Mouse (Mus musculus) kidney, postnatal 36 days (tissue): ENCODE measurements at regions not wholly inside any gene's neighbourhood (a gene's known extent, or its start where the extent isn't known, plus 50 kb on each side); places are given as distances from the start of the nearest gene placed in this dataset.
"Not testable (repeated sequence)": the region's sequence is repeated elsewhere in the genome, so short reads cannot be mapped to it uniquely, and the experiment has no call there.

Experiments used
- DNase-seq, 2 experiments: peaks; one replicate each; pipeline ENCODE4 v3.0.0; 2021 to 2022; ENCODE audit warnings: mixed read lengths in 2 of 2

DNA sequence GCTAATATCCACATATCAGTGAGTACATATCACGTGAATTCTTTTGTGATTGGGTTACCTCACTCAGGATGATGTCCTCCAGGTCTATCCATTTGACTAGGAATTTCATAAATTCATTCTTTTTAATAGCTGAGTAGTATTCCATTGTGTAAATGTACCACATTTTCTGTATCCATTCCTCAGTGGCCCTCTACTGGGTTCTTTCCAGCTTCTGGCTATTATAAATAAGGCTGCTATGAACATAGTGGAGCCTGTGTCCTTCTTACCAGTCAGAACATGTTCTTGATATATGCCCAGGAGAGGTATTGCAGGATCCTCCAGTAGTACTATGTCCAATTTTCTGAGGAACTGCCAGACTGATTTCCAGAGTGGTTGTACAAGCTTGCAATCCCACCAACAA, 884.0 kb upstream of the Lrrc4c start:
- not testable (repeated sequence) for DNase-seq

DNA sequence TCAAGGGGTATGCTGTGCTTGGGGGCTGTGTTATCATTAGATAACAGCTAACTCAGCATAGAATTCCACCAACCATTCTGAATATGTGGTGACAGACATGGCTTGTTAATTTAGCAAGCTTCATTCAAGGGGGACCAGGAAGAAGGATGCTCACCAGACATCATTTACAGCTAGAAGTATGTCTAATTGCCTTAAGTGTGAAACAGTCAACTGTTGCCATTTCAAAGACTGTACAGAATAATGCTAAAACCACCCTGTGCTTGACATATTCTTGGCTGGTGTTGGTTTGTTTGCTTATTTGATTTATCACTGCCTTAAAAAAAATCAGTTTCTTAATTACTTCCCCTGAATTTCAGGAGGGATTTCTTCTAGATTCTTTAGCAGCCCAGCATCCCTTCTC, 877.0 kb upstream of the Lrrc4c start:
- DNase-seq, result no peak

DNA sequence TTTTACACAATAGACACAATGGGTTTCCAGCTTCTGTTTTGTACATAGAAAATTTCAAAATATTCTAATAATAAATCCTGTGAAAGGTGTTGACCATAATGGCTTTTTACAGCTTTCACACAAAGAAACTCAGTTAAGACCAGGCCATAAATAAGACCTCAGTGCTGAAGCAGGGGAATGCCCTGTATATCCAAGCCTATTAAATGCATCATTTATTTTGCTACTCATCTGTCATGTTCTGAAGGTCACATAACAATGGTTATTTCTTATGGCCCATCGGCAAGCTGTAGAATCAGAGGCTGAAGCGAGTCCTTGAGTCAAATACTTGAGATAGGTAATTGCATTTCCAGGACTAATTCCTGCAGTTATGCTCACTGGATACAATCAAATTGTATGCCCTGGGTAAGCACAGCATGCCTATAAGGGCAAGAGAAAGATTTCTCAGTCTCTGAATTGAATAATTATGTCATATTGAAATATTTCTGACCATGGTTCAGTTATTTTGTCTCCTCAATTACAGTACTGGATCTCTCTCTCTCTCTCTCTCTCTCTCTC, 874.6 kb upstream of the Lrrc4c start:
- no peak for DNase-seq

DNA sequence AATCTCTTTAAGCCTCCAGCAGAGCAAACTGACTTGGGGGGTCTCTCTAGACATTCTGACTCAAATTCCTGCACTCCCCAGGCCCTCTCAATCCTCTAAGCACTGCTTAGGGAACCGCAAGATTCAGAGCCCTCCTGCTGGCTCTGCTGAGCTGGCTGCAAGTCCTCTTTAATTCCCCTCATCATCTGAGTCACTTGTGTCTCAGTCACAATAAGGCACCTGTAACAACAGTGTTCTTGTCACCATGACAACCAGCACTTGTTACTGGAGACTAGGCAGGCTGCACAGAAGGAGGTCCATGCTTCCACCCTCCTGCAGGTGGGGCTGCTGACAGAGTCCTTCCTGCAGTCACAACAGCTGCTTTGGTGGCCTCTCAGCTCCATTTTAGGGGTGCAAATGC, 869.1 kb upstream of the Lrrc4c start:
- DNase-seq, result no peak

DNA sequence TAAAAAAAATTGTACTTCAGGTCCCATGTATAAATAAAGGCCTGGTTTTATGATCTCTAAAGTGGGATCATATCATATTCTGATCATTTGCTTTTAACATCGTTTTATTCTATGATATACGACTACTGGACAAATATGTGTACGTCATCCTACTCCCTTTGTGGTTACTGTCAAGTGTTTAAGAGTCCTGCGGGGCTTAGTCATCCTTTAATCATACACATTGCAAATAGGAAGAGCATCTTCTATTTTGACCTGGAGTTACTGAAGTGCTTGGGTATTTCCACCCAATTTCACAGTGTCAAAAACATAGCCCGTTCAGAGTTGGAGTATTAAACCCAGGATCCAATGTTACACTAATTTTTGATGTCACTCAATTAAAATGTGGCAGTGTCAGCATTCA, 838.1 kb upstream of the Lrrc4c start:
- no peak for DNase-seq

DNA sequence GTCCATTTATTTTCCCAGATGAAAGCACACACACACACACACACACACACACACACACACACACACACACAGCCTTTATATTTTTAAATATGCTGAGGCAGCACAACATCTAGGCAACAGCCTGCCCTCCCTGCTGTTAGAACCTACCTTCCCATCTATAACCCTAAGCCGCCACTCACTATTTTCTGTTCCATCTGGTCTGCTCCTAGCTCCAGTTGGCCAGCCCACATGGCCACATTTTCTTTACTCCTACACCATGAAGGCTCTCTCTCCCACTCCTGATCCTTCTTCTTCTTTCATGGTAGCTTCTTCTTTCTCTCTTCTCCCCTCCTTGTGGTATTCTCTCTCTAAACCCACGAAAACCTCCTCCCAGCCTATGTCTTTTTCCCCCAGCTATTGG, 834.6 kb upstream of the Lrrc4c start:
- no peak for DNase-seq

DNA sequence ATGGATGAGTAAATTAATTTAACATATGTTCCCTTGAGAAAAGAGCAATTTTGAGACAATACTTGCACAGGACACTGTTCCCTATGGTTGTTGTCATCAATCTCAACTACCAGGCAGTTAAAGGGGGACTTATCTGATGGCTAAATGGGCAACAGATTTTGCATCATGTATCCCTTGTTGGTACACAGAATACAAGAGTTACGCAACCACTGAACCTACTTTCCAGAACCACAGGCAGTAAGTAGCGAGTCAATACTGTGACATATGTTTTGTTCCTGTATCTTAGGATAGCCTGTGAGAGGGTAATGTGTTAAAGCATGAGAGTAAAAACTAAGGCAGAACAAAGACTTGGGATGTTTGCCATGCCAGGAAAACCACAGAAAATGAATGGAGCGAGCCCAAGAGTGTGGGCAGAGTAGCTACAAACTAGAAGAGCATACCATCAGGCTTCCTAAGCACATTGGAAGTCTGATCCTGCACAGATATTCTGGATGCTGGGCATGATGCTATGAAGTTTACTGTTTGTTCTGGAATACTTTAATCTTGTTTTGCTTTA, 830.3 kb upstream of the Lrrc4c start:
- DNase-seq, result no peak

DNA sequence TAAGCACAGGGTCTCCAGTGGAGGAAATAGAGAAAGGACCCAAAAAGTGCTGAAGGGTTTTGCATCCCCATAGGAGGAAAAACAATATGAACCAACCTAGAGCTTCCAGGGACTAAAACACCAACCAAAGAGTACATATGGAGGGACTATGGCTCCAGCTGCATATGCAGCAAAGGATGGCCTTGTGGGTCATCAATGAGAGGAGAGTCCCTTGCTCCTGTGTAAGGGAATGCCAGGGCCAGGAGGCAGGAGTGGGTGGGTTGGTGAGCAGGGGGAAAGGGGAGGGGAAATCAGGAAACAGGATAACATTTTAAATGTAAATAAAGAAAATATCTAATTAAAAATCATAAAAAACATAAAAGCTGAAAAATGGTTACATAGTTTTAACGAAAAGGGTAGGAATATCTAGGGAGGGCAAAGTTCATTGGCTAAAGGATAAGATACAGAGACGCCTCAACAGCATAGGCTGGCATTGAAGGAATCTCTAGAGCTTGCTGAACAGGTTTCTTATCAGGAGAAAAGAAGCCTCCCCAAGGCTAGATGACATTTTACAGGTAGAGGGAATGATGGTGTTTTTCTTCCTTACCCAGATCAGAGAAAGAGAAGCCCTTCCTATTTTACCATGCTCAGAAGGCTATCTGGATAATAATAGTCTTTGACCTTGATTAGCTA, 823.8 kb upstream of the Lrrc4c start:
- no peak for DNase-seq

DNA sequence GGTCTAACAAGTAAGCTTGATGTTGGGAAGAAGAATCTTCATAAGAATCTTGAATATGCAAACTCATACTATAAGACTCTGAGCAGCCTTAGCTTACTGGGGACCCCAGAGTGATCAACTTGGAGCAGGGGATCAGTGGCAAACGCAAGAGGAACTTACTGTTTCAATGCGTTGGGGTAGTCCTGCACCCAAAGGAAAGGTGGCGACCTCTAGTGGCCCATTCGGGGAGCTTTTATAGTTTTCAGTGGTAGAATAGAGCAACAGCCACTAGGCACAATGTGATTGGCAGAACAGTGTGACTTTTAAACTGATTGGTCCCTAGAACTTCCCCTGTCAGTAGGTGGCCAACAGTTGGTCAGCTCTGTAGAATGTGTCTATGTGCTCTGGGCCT, 823.3 kb upstream of the Lrrc4c start:
- peak; percentile 1 to 30 for DNase-seq

DNA sequence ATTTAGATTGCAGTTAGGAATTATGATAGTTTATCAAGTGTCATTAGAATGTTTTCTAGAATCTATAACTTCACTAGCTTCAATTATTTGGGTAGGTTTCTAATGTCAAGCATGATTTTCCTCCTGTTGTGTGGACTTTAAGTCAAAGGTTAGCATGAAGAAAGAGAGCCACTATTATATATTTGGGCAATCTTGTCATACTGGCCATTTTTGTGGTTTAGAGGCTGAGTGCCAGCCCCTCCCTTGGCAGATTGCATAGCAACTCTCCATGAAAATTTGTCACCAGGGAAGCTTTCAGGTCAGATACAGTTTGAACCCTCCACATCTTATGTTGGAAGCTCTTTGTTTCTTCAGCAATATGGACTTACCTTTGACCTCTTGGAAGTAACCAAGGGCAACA, 806.7 kb upstream of the Lrrc4c start:
- DNase-seq, result no peak

DNA sequence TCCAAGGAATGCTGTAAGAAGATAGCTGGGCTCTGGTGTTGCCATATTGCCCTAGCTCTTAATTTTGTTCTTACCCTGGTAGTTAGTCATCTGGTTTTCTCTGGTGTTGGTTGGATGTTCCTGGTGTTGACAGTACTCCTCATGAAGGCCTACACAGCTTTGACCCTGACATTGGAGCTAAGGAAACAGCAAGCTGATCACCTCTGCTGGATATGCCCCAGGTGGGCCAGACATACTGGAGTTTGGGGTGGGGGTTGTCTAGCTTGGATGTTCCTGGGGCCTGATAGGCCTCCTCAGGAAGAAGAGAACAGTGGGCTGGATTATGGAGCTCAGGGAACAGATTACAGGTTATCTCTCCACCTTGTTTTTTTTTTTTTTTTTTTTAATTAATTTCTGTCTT, 796.3 kb upstream of the Lrrc4c start:
- no peak for DNase-seq

DNA sequence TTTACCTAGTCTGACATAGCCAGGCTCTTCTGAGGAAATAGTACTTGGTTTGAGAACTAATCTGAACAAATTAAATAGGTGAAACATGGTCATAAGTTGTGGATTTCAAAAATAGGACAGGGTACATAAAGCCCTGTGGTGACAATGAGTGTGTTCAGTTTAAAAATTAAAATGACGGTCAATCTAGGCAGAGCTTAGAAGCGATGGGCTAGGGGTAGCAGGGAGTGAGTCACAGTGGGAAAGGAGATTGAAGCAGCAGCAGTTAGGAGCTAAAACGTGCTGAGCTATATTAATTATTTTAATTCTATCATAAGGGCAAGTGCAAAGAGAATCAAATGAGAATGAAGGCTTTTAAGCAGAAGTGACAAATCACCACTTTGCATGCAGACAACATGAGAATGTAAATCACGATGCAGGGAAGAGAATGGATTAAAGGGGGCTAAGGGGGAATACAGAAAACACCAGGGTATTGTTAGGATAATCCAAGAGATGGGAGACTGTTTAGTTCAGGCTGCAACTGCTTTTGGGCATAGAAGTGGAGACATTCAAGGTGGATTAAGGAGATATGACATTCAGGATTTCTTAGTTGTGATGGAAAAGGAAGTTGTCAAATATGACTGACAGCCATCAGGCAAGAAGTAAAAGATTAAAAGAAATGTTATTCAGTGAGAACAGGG, 793.2 kb upstream of the Lrrc4c start:
- DNase-seq, result no peak

DNA sequence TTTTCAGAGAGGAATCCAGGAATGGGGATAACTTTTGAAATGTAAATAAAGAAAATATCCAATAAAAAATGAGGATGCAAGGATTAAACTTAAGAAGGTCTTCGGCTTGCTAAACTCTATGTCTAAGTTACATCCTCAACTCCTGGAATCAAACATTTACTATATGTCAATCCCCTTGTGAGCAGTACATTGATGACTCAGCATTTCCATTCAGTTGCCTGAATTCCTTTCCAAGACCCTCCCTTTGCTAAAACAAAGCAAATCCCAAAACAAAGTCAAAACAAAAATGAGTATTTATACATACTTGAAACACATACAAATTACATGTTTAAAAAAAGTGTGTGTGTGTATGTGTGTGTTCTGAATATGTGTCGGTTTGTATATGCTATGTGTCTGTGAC, 753.9 kb upstream of the Lrrc4c start:
- DNase-seq, result no peak

DNA sequence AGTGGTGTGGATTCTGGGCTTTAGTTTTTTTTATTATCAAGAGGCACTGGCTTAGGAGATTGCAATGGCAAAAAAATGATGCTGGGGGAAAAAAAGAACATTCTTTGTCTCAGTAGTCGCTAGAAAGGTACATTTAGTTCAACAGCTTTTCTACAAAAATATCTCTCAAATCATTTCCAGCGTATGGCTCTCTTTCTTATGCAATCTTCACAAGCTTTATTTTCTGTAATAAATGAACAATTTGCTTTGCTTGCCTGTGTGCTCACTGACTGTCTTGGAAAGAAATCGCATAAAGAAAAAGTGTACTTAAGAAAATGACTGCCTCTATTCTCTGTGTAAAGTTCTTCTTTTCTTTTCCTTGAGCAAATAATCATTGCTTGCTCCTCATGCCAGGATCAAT, 742.1 kb upstream of the Lrrc4c start:
- no peak for DNase-seq

DNA sequence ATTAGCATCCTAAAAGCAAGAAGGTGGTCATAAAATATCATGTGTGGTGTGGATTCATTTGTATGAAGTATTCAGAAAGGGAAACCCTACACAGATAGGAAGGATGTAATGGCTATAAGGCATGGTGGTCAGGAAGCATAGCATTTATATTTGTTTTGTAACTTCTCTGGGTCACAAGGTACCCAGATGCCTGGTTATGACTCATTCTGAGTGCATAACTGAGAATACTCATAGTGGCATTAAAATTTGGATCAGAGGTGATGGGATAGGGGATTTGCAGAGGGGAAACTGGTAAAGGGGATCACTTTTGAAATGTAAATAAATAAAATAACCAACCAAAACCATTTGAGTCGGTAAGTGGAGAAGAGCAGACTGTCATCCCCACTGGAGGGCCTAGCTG, 738.8 kb upstream of the Lrrc4c start:
- no peak for DNase-seq

DNA sequence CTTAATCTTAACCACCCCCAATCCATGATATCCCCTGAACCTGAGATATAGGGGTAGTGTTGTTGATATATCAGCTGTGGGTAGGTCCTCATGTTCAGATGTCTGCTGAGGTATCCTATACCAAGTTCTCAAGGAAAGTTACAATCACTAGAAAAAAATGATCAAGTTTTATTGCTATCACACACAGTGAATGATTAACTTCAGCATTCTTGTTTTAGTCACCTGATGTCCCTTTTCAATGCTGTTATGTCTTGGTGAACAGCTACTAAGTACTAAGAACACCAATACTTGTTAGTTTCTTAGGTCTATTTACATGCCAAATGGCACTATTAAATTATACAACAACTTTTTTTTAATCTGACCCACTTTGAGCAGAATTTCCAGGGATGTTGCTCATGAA, 732.0 kb upstream of the Lrrc4c start:
- DNase-seq, result no peak

DNA sequence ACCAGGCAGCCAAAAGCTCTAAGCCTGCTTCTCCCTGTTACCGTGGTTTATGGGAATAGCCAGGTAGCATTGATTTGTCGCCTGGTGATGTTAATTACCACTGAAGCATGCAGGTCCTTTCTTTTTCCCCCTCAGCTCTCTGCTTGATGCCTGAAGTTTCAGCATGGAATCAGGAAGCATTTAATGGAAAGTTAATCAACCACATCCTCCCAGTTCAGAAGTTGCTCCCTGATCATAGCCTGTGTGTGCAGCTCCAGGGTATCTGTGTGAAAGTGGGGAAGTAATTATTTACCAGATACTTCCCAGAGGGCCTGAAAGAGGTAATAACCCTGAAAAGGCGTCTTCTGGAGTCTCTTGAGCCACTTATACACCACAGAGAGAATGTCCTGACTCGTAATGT, 730.9 kb upstream of the Lrrc4c start:
- peak in 1 of 2 experiments; percentile 16 for DNase-seq

DNA sequence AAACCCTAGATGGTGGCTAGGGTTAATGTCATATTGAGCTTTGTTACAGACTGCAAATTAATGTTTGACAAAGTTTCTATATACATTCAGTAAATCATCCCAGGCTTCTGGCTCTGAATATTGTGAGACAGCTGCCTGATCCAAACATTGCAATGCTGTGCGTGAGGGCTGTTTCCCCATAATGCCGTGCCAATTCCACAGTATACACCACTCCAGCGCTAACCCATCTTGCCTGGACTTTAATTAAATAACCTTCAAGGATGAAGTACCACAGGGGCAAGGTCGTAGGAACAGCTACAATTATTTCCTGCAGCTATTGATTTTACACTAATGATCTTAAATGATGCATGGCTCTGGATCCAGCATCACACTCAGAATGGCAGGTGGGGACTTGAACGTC, 704.6 kb upstream of the Lrrc4c start:
- DNase-seq, result no peak

DNA sequence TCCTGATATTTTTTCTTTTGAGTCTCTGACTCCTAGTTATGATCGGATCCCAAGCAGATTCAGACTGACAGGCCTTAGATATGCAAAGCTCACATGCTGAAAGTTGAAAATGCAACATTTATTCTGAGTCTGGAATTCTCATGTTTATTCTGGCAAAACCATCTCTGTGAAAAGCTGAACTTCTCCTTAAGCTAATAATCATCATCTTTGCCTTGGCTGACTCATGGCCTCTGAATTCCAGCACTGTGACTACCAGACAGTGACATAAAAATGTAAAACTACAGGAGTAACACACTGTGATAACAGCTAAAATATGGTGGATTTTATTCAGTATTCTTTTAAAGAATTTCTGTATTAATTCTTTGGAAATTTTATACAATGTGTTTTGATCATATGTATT, 680.4 kb upstream of the Lrrc4c start:
- no peak for DNase-seq

DNA sequence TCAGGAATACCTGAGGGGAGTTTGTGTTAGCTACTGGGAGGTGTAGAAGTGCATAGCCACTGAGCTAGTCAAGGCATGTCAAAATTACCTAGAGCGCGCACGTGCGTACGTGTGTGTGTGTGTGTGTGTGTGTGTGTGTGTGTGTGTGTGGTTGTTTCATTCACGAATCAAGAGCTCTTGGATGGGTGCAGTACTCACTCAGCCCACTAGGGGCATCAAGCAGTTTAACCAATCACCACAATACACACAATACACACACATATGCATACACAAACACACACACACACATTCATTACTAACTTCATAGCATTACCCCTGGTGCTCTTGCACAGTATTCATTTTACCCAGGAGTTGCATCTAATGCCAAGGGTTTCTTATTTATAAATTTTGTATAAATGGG, 643.6 kb upstream of the Lrrc4c start:
- peak in 1 of 2 experiments; percentile 54 for DNase-seq

DNA sequence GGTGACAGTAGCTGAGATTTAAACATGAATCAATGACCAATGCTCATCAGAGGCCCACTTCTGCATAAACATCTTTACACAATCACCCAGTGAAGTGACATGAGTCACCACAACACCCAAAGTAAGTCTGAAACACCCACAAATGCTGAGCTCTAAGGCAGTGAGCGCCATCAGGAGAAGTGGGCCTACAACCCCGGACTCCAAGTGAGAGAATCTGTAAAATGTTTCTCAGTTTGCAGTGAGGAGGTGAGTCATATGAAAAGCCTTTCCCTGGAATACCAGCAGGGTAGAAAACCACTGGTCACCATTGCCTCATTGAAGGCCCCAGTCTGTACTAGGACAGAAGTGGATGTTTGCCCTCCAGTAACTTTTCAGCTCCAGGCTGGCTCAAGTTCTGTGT, 602.6 kb upstream of the Lrrc4c start:
- no peak for DNase-seq
